Mouse (Mus musculus) lung, postnatal 0 days (tissue): Measurements from ENCODE around the gene Zhx3. TPM values are rescaled to one million over a fixed set of nuclear protein-coding genes. Genes with fewer than 3 reads are reported as not detected.

Experiments
- ATAC-seq: fragments of 200-750 bp; cut with Nextera tagmentation; 2 replicates; pipeline ENCODE4 v1.8.0; 2017; ENCODE audit warnings: moderate library complexity
- DNase-seq: peaks from one replicate; pipeline ENCODE4 v3.0.0-alpha.2; 2016; ENCODE audit warnings: low spot score
- H3K27ac ChIP-seq: fragments of 300-500 bp; sonication (generic); 2 replicates; pipeline ENCODE4 v1.5.1; 2014; ENCODE audit warnings: antibody characterized with exemption, mild to moderate bottlenecking, low read length, mixed read lengths
- H3K27me3 ChIP-seq: fragments of 300-500 bp; sonication (generic); replicated peaks from 2 replicates; pipeline ENCODE4 v1.6.1; 2014; ENCODE audit warnings: low read length, mixed read lengths; ENCODE audit not compliant: insufficient read depth
- H3K36me3 ChIP-seq: fragments of 300-500 bp; sonication (generic); 2 replicates; pipeline ENCODE4 v1.6.1; 2014; ENCODE audit warnings: low read length, mixed read lengths; ENCODE audit not compliant: insufficient read depth
- H3K4me1 ChIP-seq: fragments of 300-500 bp; sonication (generic); 2 replicates; pipeline ENCODE4 v1.6.1; 2014; ENCODE audit warnings: antibody characterized with exemption, low read depth, low read length, mixed read lengths; ENCODE audit not compliant: insufficient read depth
- H3K4me2 ChIP-seq: fragments of 300-500 bp; sonication (generic); replicated peaks from 2 replicates; pipeline ENCODE4 v1.6.1; 2014; ENCODE audit warnings: low read depth, mild to moderate bottlenecking, low read length, moderate library complexity, mixed read lengths
- H3K4me3 ChIP-seq: fragments of 300-500 bp; sonication (generic); 2 replicates; pipeline ENCODE4 v1.5.1; 2014; ENCODE audit warnings: low read depth, low read length
- H3K9ac ChIP-seq: fragments of 300-500 bp; sonication (generic); replicated peaks from 2 replicates; pipeline ENCODE4 v1.6.1; 2014; ENCODE audit warnings: low read depth, mild to moderate bottlenecking
- H3K9me3 ChIP-seq: fragments of 300-500 bp; sonication (generic); 2 replicates; pipeline ENCODE4 v1.6.1; 2016; ENCODE audit warnings: low read length, mixed read lengths
- CTCF ChIP-seq: IDR thresholded peaks from 2 replicates; pipeline ENCODE4 v1.5.1; 2016; ENCODE audit warnings: antibody characterized with exemption, mild to moderate bottlenecking
- EP300 ChIP-seq: IDR thresholded peaks from 2 replicates; pipeline ENCODE4 v1.6.1; 2016; ENCODE audit warnings: antibody characterized with exemption, mild to moderate bottlenecking, control low read depth
- WGBS: fragments of 180-500 bp; shearing (Covaris S2); extraction: QIAGEN DNeasy Blood & Tissue Kit; methylation state at CpG from one replicate; pipeline ENCODE4 v1.1.7; 2014; 5-methylcytosine and 5-hydroxymethylcytosine counted together
- polyA plus RNA-seq: library from polyadenylated mRNA; unstranded; fragments of >200 nt; fragmentation: Nextera tagmentation; extraction: Ambion mirVana; gene quantifications from 2 replicates; pipeline ENCODE4 v1.2.1, GENCODE M21; 2015

Gene Zhx3
- polyA plus RNA-seq, 1 experiment from 2014 or later: 10.9 TPM

DNA sequence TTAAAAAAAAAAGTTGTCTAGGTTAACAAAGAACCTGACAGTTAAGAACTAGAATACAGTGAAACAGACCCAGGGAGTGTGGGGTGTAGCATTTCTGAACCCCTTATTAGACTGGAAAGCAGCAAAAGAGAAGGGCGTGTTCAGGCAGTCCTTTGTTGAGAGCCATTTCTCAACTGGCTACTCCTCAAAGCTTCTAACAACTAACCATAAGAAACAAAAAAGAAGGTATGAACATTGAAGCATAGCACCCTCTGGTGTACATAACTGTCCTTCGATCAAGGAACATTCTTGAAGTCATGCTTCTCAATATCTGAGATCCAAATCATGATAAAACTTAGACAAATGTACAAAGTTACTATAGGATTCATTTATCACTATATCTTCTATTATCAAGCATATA, 79.7 kb downstream of the Zhx3 start:
- TF ChIP-seq CTCF: peak; percentile 63
- no peak for TF ChIP-seq EP300
- H3K36me3 ChIP-seq: no peaks in the 10 kb centered on the region
- H3K27ac ChIP-seq: no peak overlapping the region
- H3K4me3 ChIP-seq: no peak overlapping the region
- DNase-seq (peak; percentile 61), ATAC-seq (0 out of 2 replicates have a peak, but pooled peaks have one; percentile 12)
- no peaks in the 10 kb centered on the region for H3K9me3 ChIP-seq
- no peaks in the 10 kb centered on the region for H3K27me3 ChIP-seq
- WGBS: 58% methylated on average over 2 of the region's 2 CpGs
- H3K4me2 ChIP-seq: no peak overlapping the region
- H3K9ac ChIP-seq: no peak overlapping the region
- H3K4me1 ChIP-seq: peaks cover 4% of the 10 kb centered on the region; the same call in 1 of the 2 replicates

DNA sequence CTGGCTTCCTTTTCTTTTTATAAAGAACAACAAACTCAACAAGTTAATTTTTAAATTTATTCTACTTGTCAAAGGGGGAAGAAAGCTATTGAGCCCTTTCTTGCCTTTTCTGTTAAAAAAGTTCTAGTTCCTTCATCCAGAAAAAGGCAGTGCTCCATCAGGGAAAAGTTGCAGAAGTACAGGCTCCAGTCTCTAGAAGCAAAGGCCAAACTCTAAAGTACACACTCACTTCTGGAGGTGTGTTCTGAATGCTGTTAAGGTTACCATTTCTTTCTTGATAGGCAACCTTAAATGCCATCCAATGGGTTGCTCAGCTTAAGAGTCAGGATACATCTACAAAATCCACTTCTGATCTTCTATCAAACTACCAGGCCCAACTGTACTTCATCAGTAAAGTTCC, 83.1 kb downstream of the Zhx3 start:
- Histone ChIP-seq H3K27me3 (no peaks in the 10 kb centered on the region), H3K4me1 (no peaks in the 10 kb centered on the region), H3K27ac (no peak overlapping the region), H3K9me3 (no peaks in the 10 kb centered on the region), H3K4me3 (no peak overlapping the region), H3K36me3 (no peaks in the 10 kb centered on the region), H3K4me2 (no peak overlapping the region), H3K9ac (no peak overlapping the region)
- TF ChIP-seq EP300: no peak
- TF ChIP-seq CTCF: no peak
- ATAC-seq: no peak
- DNase-seq: no peak

DNA sequence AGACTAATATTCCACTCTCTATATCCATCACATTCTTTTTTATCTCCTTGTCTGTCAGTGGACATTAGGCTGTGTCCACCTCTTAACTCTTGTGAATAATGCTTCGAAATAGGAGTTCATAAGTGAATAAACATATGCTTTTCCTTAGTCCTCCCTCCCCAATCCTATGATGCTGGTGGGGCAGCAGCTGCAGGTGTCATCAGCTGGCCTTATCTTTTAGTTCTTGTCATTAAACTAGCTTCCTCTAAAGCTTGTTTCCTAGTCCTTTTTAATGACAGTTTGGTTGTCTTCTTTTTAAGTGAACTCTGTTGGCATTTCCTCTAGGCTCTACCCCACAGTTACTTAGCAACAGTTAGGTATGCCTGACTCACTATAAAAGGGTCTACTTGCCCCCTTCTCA, 83.8 kb downstream of the Zhx3 start:
- DNase-seq (no peak), ATAC-seq (no peak)
- no peak overlapping the region for H3K4me3 ChIP-seq
- WGBS: 76% methylated on average over 1 of the region's 1 CpGs
- no peak overlapping the region for H3K9ac ChIP-seq
- H3K4me2 ChIP-seq: no peak overlapping the region
- no peaks in the 10 kb centered on the region for H3K27me3 ChIP-seq
- no peaks in the 10 kb centered on the region for H3K9me3 ChIP-seq
- TF ChIP-seq CTCF (no peak), EP300 (no peak)
- no peak overlapping the region for H3K27ac ChIP-seq
- no peaks in the 10 kb centered on the region for H3K4me1 ChIP-seq
- H3K36me3 ChIP-seq: no peaks in the 10 kb centered on the region

DNA sequence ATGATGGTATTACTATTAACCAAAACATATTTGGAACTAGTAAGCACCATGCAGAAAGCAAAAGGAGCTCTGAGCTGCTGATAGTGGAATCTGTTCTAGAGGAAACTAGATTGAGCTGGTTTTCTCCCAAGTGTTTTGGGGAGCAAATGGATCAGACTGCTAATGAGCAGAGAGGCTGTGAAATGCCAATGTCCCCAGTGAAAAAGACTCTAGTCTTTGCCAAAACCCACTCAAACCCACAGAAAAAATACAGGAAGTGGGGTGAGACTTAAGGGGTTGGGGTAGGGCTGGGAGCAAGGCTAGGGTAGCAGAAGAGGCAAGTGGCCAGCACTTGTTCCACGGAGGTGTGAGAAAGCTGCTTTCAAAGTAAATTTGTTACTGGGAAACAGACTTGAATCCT, 86.5 kb downstream of the Zhx3 start:
- H3K27ac ChIP-seq: no peak overlapping the region; the same call in 1 of the 2 replicates
- WGBS: 52% methylated on average over 1 of the region's 1 CpGs
- H3K9me3 ChIP-seq: no peaks in the 10 kb centered on the region
- no peak overlapping the region for H3K4me3 ChIP-seq
- no peak overlapping the region for H3K9ac ChIP-seq
- DNase-seq (no peak), ATAC-seq (no peak)
- no peak overlapping the region for H3K4me2 ChIP-seq
- no peaks in the 10 kb centered on the region for H3K4me1 ChIP-seq
- no peaks in the 10 kb centered on the region for H3K36me3 ChIP-seq
- TF ChIP-seq CTCF (no peak), EP300 (no peak)
- H3K27me3 ChIP-seq: no peaks in the 10 kb centered on the region

DNA sequence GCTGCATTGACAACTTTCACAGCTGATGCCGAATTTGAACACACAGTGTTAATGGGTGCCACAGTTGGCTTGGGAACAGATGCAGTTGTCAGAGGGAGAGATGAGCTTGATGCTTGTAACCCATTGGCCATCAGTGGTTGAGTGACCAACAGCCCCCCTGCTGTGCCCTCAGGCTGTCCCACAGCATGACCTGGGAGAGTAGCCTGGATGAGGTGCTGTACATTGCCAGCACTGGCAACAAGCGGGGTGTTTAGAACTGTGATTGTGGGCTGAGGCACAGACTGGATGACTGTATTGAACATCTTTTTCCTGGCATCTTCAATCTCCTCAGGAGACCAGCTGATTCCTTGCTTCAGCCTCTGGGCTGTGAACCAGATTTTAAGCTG, 92.0 kb downstream of the Zhx3 start:
- Histone ChIP-seq H3K4me3 (no peak overlapping the region), H3K4me1 (no peaks in the 10 kb centered on the region), H3K4me2 (no peak overlapping the region), H3K36me3 (no peaks in the 10 kb centered on the region), H3K9ac (no peak overlapping the region), H3K27ac (no peak overlapping the region), H3K27me3 (no peaks in the 10 kb centered on the region), H3K9me3 (no peaks in the 10 kb centered on the region)
- no peak for TF ChIP-seq EP300
- no peak for TF ChIP-seq CTCF
- 89% methylated on average over 2 of the region's 2 CpGs for WGBS
- DNase-seq: no peak
- no peak for ATAC-seq

DNA sequence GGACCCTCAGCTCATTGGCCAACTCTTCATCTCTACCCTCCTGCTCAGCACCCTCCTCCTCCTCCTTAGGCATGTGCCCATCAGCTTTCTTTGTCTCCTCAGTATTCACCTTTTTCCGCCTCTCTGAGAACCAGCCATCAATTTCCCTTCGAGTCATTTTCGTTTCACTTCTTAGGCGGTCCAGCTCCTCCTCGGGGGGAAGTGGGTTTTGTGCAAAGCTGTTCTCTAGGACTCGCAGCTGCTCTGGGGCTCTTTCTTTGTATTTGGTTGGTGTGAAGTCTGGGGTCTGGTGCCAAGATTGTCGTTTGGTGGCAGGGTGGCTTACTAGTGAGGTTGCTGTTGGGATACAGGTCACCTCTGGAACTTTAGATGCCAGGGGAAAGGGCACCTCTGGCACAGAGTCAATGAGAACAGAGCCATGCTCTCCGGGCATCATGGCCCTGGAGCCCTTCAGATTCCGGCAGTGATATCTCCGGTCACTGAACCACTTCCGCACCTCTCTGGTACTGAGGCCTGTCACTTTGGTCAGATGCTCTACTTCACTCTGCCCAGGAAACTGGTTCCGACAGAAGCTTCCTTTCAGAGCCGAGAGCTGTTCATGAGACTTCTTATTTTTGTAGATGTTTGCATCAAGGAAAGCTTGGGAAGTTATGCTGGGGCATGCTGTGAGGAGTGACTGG, 92.5 kb downstream of the Zhx3 start:
- Histone ChIP-seq H3K36me3 (no peaks in the 10 kb centered on the region), H3K4me3 (no peak overlapping the region), H3K27me3 (no peaks in the 10 kb centered on the region), H3K9ac (no peak overlapping the region), H3K4me2 (no peak overlapping the region), H3K4me1 (no peaks in the 10 kb centered on the region), H3K27ac (no peak overlapping the region), H3K9me3 (no peaks in the 10 kb centered on the region)
- ATAC-seq: no peak
- no peak for DNase-seq
- 88% methylated on average over 13 of the region's 13 CpGs for WGBS
- TF ChIP-seq CTCF (no peak), EP300 (no peak)

GRCm38 (mm10) chr2:160778034-160778433, 94.8 kb downstream of the Zhx3 start:
- Histone ChIP-seq H3K36me3 (no peaks in the 10 kb centered on the region), H3K4me3 (no peak overlapping the region), H3K4me1 (no peaks in the 10 kb centered on the region), H3K9ac (no peak overlapping the region), H3K4me2 (no peak overlapping the region), H3K9me3 (no peaks in the 10 kb centered on the region), H3K27me3 (no peaks in the 10 kb centered on the region), H3K27ac (no peak overlapping the region)
- TF ChIP-seq CTCF: no peak
- TF ChIP-seq EP300: no peak
- WGBS: 77% methylated on average over 2 of the region's 2 CpGs
- DNase-seq (no peak), ATAC-seq (no peak)
